Comparison of ENCODE assay signal across 8 mouse cellular contexts in the genomic region with DNA sequence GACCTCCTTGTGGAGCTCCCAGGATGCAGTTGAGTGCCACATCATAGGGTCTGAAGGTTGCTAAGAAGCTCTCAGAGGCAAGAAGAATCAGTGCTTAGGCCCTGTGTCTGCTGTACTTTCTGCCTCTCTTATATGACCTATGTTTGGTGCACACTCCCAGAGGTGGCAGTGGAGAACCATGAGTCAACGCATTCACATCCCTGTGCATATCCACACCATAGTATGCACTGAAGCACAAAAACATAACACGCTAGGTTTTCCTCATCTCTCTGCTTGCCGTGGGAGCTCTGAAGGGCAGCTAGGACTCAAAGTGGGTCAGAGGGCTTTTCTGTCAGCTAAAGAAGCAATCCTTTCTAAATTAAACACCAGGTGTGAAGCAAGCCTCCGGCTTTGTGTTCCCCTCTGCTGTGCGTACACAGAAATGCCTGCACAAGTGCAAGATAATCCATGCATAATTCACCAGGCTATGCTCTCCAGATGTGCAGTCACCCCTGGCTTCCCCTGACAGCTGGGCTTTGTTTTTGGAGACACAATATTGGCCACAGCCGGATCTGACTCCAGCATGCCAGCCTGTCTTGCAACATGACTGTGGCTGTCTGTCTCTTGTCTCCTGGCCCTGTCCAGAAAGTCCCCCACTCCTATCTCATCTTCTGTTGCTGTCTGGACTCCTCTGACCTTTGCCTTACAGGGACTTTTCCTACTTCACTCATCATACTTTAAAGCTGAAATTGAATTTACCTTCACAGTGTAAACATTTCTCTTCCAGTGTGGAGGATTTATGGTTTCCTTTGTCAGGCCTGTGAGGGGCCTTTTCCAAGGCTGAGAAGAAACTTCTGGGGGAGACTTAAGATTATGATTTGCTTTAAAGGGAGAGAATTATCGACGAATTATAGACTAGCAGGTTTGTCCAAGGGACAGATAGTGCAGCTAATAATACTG.
DNase-seq lines count a peak whose midpoint lies in the region; ATAC-seq and TF ChIP-seq lines count a peak whose summit lies in the region.

No protein-coding gene starts in this region.

- WGBS in limb, embryonic 14.5 days, result 44% methylated on average over 8 of the region's 8 CpGs
- WGBS in stomach, embryonic 16.5 days, result 32% methylated on average over 8 of the region's 8 CpGs

- H3K27me3 ChIP-seq in limb, embryonic 14.5 days (ENCODE audit: control insufficient read depth, insufficient read depth, low read length), result no peaks in the 10 kb centered on the region
- no peaks in the 10 kb centered on the region for H3K27me3 ChIP-seq in stomach, embryonic 16.5 days (ENCODE audit: control insufficient read depth, insufficient read depth, low read length)

- H3K9ac ChIP-seq in limb, embryonic 14.5 days (ENCODE audit: low read depth, low read length, severe bottlenecking), result no peak overlapping the region
- H3K9ac ChIP-seq in stomach, embryonic 16.5 days (ENCODE audit: low read length), result no peak overlapping the region

- no peaks in the 10 kb centered on the region for H3K9me3 ChIP-seq in limb, embryonic 14.5 days (ENCODE audit: control insufficient read depth, low read length)
- H3K9me3 ChIP-seq in stomach, embryonic 16.5 days (replicated peaks; ENCODE audit: control insufficient read depth, low read length), result no peaks in the 10 kb centered on the region

- H3K27ac ChIP-seq in limb, embryonic 14.5 days (replicated peaks; ENCODE audit: low read depth, low read length), result no peak overlapping the region
- no peak overlapping the region; the same call in 1 of the 2 replicates for H3K27ac ChIP-seq in stomach, embryonic 16.5 days (ENCODE audit: low read length)

- H3K4me1 ChIP-seq in limb, embryonic 14.5 days (ENCODE audit: control insufficient read depth, insufficient read depth, low read length), result no peaks in the 10 kb centered on the region
- peaks cover 12% of the 10 kb centered on the region for H3K4me1 ChIP-seq in stomach, embryonic 16.5 days (ENCODE audit: control insufficient read depth, insufficient read depth, low read length)

- H3K36me3 ChIP-seq in limb, embryonic 14.5 days (ENCODE audit: control insufficient read depth, insufficient read depth, low read length), result no peaks in the 10 kb centered on the region
- no peaks in the 10 kb centered on the region for H3K36me3 ChIP-seq in stomach, embryonic 16.5 days (ENCODE audit: control insufficient read depth, insufficient read depth, low read length)

- H3K4me3 ChIP-seq in limb, embryonic 14.5 days (replicated peaks; ENCODE audit: low read length), result no peak overlapping the region
- no peak overlapping the region for H3K4me3 ChIP-seq in stomach, embryonic 16.5 days (replicated peaks; ENCODE audit: low read length)

- DNase-seq in gastrocnemius, postnatal 14 days, result peak; percentile 12
- DNase-seq in gastrocnemius, postnatal 10 days, result no peak
- peak; percentile 26 for DNase-seq in retina, postnatal 1 day
- no peak for DNase-seq in retina, embryonic 14.5 days (ENCODE audit: low spot score)
- DNase-seq in limb, embryonic 14.5 days (ENCODE audit: low spot score), result peak; percentile 37
- DNase-seq in ovary, postnatal 36 days (ENCODE audit: low spot score), result no peak

- no peak for TF ChIP-seq POLR2A in limb, embryonic 14.5 days (IDR thresholded peaks at IDR 0.05; ENCODE audit: borderline replicate concordance, extremely low read depth, insufficient read depth, insufficient read length)

- ATAC-seq in limb, embryonic 14.5 days (ENCODE audit: low FRiP score, low read depth), result peak; percentile 68; the same call in 1 of the 2 replicates
- ATAC-seq in stomach, embryonic 16.5 days (ENCODE audit: insufficient read depth, low FRiP score), result peak; percentile 58; the same call in 1 of the 2 replicates
- no peak for ATAC-seq in erythroblast, adult 5-6 weeks (replicated peaks; ENCODE audit: low FRiP score, poor library complexity, severe bottlenecking)

- no peak overlapping the region for H3K4me2 ChIP-seq in limb, embryonic 14.5 days (replicated peaks; ENCODE audit: low read depth, low read length, severe bottlenecking)
- H3K4me2 ChIP-seq in stomach, embryonic 16.5 days (ENCODE audit: low read depth, low read length), result no peak overlapping the region

- intact Hi-C loops in gastrocnemius, postnatal 14 days (cut with DNase I; ENCODE audit: low total_unique reads), result no loop called here

Comparison
In these comparisons a context has a peak if more than half of its experiments do, and no peak if none do; other contexts are left out.
1. DNase-seq: peak in gastrocnemius, postnatal 14 days (single experiment), retina, postnatal 1 day (single experiment) and limb, embryonic 14.5 days (single experiment); none in gastrocnemius, postnatal 10 days (single experiment), retina, embryonic 14.5 days (single experiment) and ovary, postnatal 36 days (single experiment).